Mouse (Mus musculus): ENCODE results near the gene Cfh. TPM values are rescaled to one million over a fixed set of nuclear protein-coding genes. Genes with fewer than 3 reads are reported as not detected.
"Not testable (repeated sequence)": the region's sequence is repeated elsewhere in the genome, so short reads cannot be mapped to it uniquely, and the experiment has no call there.

Cfh gene
- 1.5 and 4.7 TPM in 2 replicates for polyA plus RNA-seq (2016; fragmentation: Nextera tagmentation; extraction: Ambion mirVana)

GRCm38 (mm10) chr1:140183664-140184063, at the start of gene Cfh:
Gene Cfh, minus strand, starts transcription at chr1:140183764.
- H3K4me3 ChIP-seq; H3K4me1 ChIP-seq; DNase-seq (ENCODE audit: low spot score); H3K9me3 ChIP-seq; H3K36me3 ChIP-seq; H3K27me3 ChIP-seq (ENCODE audit: insufficient read depth, poor library complexity, severe bottlenecking); H3K27ac ChIP-seq: not testable (repeated sequence)

DNA sequence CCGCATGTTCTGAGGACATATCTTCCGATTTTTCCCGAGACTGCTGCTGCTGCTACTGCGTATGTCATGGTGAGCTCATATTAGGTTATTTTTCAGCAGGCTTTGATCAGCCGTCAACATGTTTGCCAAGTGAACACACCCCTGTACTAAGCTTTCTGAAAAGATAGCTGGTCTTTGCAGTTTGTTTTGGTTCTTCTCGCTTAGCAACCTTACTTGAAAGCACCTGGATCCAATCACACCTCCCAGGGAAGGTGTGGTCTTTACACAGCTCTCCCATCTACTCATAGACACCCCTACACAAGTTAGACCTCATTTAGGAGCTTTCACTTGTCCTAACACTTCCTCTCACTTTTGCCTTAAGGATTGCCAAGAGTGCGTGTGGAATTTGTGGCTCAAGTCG, 43.1 kb upstream of the Cfh start:
- H3K27ac ChIP-seq, result no peak overlapping the region
- no peaks in the 10 kb centered on the region for H3K4me1 ChIP-seq
- no peaks in the 10 kb centered on the region for H3K27me3 ChIP-seq (ENCODE audit: insufficient read depth, poor library complexity, severe bottlenecking)
- H3K36me3 ChIP-seq, result no peaks in the 10 kb centered on the region
- no peak for DNase-seq (ENCODE audit: low spot score)
- no peak overlapping the region for H3K4me3 ChIP-seq
- H3K9me3 ChIP-seq, result no peaks in the 10 kb centered on the region
- 71% methylated on average over 8 of the region's 8 CpGs for WGBS

DNA sequence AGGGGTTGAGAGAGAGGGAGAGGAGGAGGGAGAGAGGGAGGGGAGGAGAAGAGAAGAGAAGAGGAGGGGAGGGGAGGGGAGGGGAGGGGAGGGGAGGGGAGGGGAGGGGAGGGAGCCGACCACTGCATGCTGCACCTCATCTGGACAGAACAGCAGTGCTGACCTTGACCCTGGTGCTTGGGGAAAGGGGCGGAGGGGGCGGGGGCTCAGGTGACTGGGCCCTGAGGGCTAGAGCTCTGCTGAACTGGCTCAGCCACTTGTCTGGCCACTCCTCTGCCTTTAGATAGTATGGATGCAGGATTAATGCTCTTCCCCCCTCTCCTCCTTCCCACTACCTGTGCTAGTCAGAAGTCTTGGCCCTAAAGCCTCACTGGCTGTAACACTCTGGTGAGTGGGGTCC, 41.7 kb upstream of the Cfh start:
- H3K27me3 ChIP-seq (ENCODE audit: insufficient read depth, poor library complexity, severe bottlenecking), result no peaks in the 10 kb centered on the region
- H3K27ac ChIP-seq, result no peak overlapping the region
- no peak for DNase-seq (ENCODE audit: low spot score)
- H3K4me3 ChIP-seq, result no peak overlapping the region
- no peaks in the 10 kb centered on the region for H3K9me3 ChIP-seq
- no peaks in the 10 kb centered on the region for H3K4me1 ChIP-seq
- H3K36me3 ChIP-seq, result no peaks in the 10 kb centered on the region
- 47% methylated on average over 2 of the region's 3 CpGs for WGBS

DNA sequence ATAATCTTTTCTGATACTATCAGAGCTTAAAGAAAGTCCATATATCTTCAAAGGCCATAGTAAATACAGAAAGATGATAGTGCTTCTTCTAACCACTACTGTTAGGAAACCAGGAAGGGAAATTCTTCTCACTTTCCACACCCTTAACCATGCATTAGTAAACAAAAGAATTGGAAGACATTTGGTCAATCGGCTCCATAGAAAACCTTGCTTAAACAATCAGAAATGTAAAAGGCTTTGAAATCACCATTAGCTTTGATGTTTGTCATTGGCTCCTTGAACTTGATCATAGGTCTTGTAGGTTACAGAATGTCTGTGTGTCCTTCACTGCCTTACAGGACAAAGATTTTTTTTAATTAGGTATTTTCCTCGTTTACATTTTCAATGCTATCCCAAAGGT, 21.8 kb upstream of the Cfh start:
- Histone ChIP-seq H3K27ac (no peak overlapping the region), H3K9me3 (no peaks in the 10 kb centered on the region), H3K27me3 (ENCODE audit: insufficient read depth, poor library complexity, severe bottlenecking) (no peaks in the 10 kb centered on the region), H3K36me3 (no peaks in the 10 kb centered on the region), H3K4me3 (no peak overlapping the region), H3K4me1 (no peaks in the 10 kb centered on the region)
- 75% methylated on average over 2 of the region's 2 CpGs for WGBS
- no peak for DNase-seq (ENCODE audit: low spot score)

GRCm38 (mm10) chr1:140188500-140188899, 4.9 kb upstream of the Cfh start:
- not testable (repeated sequence) for H3K27ac ChIP-seq; H3K36me3 ChIP-seq; H3K9me3 ChIP-seq; H3K27me3 ChIP-seq (ENCODE audit: insufficient read depth, poor library complexity, severe bottlenecking); DNase-seq (ENCODE audit: low spot score); H3K4me1 ChIP-seq; H3K4me3 ChIP-seq
- WGBS, result 96% methylated on average over 2 of the region's 2 CpGs

- no peaks in the 10 kb centered on the region for H3K27me3 ChIP-seq (ENCODE audit: insufficient read depth, poor library complexity, severe bottlenecking)
- DNase-seq (ENCODE audit: low spot score), result no peak
- WGBS, result 43% methylated on average over 2 of the region's 2 CpGs
- H3K4me1 ChIP-seq, result no peaks in the 10 kb centered on the region
- H3K9me3 ChIP-seq, result no peaks in the 10 kb centered on the region
- no peaks in the 10 kb centered on the region for H3K36me3 ChIP-seq
- H3K27ac ChIP-seq, result no peak overlapping the region
- H3K4me3 ChIP-seq, result no peak overlapping the region
Observed at GRCm38 (mm10) chr1:140183208-140183607, 356 bp downstream of the Cfh start.

GRCm38 (mm10) chr1:140180125-140180524, 3.4 kb downstream of the Cfh start:
- Histone ChIP-seq H3K36me3 (no peaks in the 10 kb centered on the region), H3K27ac (no peak overlapping the region), H3K9me3 (no peaks in the 10 kb centered on the region), H3K4me1 (no peaks in the 10 kb centered on the region), H3K27me3 (ENCODE audit: insufficient read depth, poor library complexity, severe bottlenecking) (no peaks in the 10 kb centered on the region), H3K4me3 (no peak overlapping the region)
- no peak for DNase-seq (ENCODE audit: low spot score)
- 80% methylated on average over 1 of the region's 1 CpGs for WGBS

GRCm38 (mm10) chr1:140175442-140175841, 8.1 kb downstream of the Cfh start:
- H3K9me3 ChIP-seq, result no peaks in the 10 kb centered on the region

DNA sequence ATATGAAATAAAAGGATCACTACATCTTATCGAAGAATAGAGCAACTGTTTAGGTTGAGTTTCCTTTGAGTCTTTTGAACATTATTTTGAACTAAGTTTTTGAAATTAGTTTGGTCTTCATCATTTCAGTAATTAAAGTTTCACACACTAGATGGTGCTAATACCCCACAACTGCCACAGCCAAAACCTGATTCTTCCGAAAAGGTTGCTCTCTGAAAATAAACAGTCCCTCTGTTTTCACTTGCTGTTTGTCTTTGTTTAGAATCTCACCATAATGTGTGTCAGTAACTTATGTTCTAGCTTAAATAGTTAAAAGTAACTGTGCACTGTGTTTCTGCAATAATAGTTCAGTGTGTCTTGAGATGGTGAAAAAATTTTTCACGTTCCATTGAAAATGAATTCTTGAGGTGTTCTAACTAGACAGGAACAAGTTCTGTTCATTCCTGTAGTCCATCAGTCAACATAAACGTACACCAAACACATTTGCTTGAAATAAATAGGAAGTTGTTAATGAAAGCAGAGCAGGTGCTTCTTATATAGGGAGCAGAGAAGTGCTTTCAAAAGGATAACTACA, 11.9 kb downstream of the Cfh start:
- 43% methylated on average over 4 of the region's 4 CpGs for WGBS
- no peaks in the 10 kb centered on the region for H3K27me3 ChIP-seq (ENCODE audit: insufficient read depth, poor library complexity, severe bottlenecking)
- H3K4me3 ChIP-seq, result no peak overlapping the region
- no peaks in the 10 kb centered on the region for H3K36me3 ChIP-seq
- DNase-seq (ENCODE audit: low spot score), result no peak
- no peaks in the 10 kb centered on the region for H3K9me3 ChIP-seq
- no peak overlapping the region for H3K27ac ChIP-seq
- H3K4me1 ChIP-seq, result no peaks in the 10 kb centered on the region

More at GRCm38 (mm10) chr1:140175442-140175841, 8.1 kb downstream of the Cfh start:
- no peak overlapping the region for H3K4me3 ChIP-seq
- H3K27ac ChIP-seq, result peak overlapping the region; percentile 22; the same call in 1 of the 2 replicates
- no peaks in the 10 kb centered on the region for H3K27me3 ChIP-seq (ENCODE audit: insufficient read depth, poor library complexity, severe bottlenecking)
- WGBS, result 40% methylated on average over 2 of the region's 2 CpGs
- no peak for DNase-seq (ENCODE audit: low spot score)
- H3K36me3 ChIP-seq, result no peaks in the 10 kb centered on the region
- no peaks in the 10 kb centered on the region for H3K4me1 ChIP-seq

DNA sequence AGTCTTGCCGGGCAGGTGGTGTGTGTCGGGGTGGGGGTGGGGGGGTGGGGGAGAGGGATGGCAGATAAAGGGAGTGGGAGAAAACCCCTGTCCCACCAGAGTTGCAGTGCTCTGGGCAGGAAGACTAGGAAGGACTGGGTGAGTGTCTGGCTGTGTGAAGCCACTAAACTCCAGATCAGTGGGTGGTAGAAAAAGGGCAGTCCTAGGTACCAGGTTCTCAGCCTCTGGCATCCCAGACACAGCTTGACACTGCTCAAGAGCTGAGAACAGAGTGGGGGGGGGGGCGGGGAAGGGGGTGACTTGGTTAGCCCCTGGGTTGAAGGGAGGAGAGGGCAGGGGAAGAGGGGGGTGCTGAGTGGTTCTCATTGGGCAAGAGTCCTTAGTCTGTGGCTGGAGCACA, 24.6 kb downstream of the Cfh start:
- no peaks in the 10 kb centered on the region for H3K9me3 ChIP-seq
- H3K27me3 ChIP-seq (ENCODE audit: insufficient read depth, poor library complexity, severe bottlenecking), result no peaks in the 10 kb centered on the region
- H3K27ac ChIP-seq, result no peak overlapping the region
- H3K36me3 ChIP-seq, result no peaks in the 10 kb centered on the region
- no peaks in the 10 kb centered on the region for H3K4me1 ChIP-seq
- no peak overlapping the region for H3K4me3 ChIP-seq
- DNase-seq (ENCODE audit: low spot score), result no peak
- WGBS, result 69% methylated on average over 2 of the region's 3 CpGs

DNA sequence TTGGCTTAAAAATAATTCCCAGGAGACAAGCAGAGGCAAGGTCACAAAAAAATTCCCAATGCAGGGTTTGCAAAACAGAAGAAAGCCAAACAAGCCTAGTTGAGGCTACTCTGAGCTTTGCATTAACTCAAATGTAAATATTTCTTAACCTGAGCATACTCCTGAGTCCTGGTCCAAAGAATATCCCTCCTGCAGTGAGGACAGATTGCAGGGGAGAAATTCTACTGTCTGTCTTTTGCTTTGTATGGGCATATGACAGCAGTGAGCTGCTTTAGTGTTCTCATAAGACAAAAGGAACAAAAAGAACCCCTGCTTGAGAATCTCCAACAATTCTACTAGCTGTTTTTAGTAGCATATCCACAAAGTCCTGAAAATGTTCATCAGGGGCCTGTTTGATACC, 114.1 kb downstream of the Cfh start:
- no peak for DNase-seq (ENCODE audit: low spot score)
- H3K27me3 ChIP-seq (ENCODE audit: insufficient read depth, poor library complexity, severe bottlenecking), result no peaks in the 10 kb centered on the region
- no peak overlapping the region for H3K4me3 ChIP-seq
- no peaks in the 10 kb centered on the region for H3K36me3 ChIP-seq
- H3K9me3 ChIP-seq, result no peaks in the 10 kb centered on the region
- no peak overlapping the region for H3K27ac ChIP-seq
- H3K4me1 ChIP-seq, result no peaks in the 10 kb centered on the region

Other genes with a start within 250 kb of the Cfh start
- 0.77 and 1.2 TPM in 2 replicates for gene Kcnt2, start 62.4 kb upstream of the Cfh start, polyA plus RNA-seq (2016; fragmentation: Nextera tagmentation; extraction: Ambion mirVana)

Data from heart, embryonic 10.5 days (tissue).